Mouse (Mus musculus) intestine, embryonic 14.5 days (tissue): ENCODE results near the gene Spc25. TPM values are rescaled to one million over a fixed set of nuclear protein-coding genes. Genes with fewer than 3 reads are reported as not detected.
A peak's percentile ranks its signal among the peaks of the same experiment; 100 is the strongest.

ENCODE experiments used
- ATAC-seq: fragments of 200-750 bp; cut with Nextera tagmentation; replicated peaks from 2 replicates; pipeline ENCODE4 v1.8.0; 2017; ENCODE audit warnings: low read depth, moderate number of reproducible peaks, moderate TSS enrichment, moderate library complexity; ENCODE audit not compliant: low FRiP score, low TSS enrichment
- DNase-seq: peaks from one replicate; pipeline ENCODE4 v3.0.0-alpha.2; 2018; ENCODE audit warnings: low spot score
- H3K27ac ChIP-seq: fragments of 300-500 bp; sonication (generic); 2 replicates; pipeline ENCODE4 v1.5.1; 2014; ENCODE audit warnings: low read depth, mild to moderate bottlenecking, control low read depth
- H3K27me3 ChIP-seq: fragments of 300-500 bp; sonication (generic); replicated peaks from 2 replicates; pipeline ENCODE4 v1.6.1; 2014; ENCODE audit warnings: low read length, control low read depth; ENCODE audit not compliant: control insufficient read depth, insufficient read depth
- H3K36me3 ChIP-seq: fragments of 300-500 bp; sonication (generic); 2 replicates; pipeline ENCODE4 v1.6.1; 2014; ENCODE audit warnings: low read length, control low read depth; ENCODE audit not compliant: control insufficient read depth, insufficient read depth
- H3K4me1 ChIP-seq: fragments of 300-500 bp; sonication (generic); replicated peaks from 2 replicates; pipeline ENCODE4 v1.6.1; 2014; ENCODE audit warnings: low read length, control low read depth, mixed read lengths; ENCODE audit not compliant: control insufficient read depth, insufficient read depth
- H3K4me2 ChIP-seq: fragments of 300-500 bp; sonication (generic); 2 replicates; pipeline ENCODE4 v1.6.1; 2014; ENCODE audit warnings: low read length
- H3K4me3 ChIP-seq: fragments of 300-500 bp; sonication (generic); 2 replicates; pipeline ENCODE4 v1.5.1; 2014; ENCODE audit warnings: low read depth, low read length, control low read depth, mixed read lengths
- H3K9ac ChIP-seq: fragments of 300-500 bp; sonication (generic); 2 replicates; pipeline ENCODE4 v1.6.1; 2014; ENCODE audit warnings: mild to moderate bottlenecking, low read length
- H3K9me3 ChIP-seq: fragments of 300-500 bp; sonication (generic); 2 replicates; pipeline ENCODE4 v1.6.1; 2016; ENCODE audit warnings: low read length, control low read depth; ENCODE audit not compliant: control insufficient read depth
- WGBS: fragments of 180-500 bp; shearing (Covaris S2); extraction: QIAGEN DNeasy Blood & Tissue Kit; methylation state at CpG from one replicate; pipeline ENCODE4 v1.1.7; 2014; 5-methylcytosine and 5-hydroxymethylcytosine counted together
- polyA plus RNA-seq: library from polyadenylated mRNA; unstranded; fragments of >200 nt; fragmentation: Nextera tagmentation; extraction: Ambion mirVana; gene quantifications from 2 replicates; pipeline ENCODE4 v1.2.1, GENCODE M21; 2014

Gene Spc25
- polyA plus RNA-seq, 1 experiment from 2014 or later, result 144 TPM

DNA sequence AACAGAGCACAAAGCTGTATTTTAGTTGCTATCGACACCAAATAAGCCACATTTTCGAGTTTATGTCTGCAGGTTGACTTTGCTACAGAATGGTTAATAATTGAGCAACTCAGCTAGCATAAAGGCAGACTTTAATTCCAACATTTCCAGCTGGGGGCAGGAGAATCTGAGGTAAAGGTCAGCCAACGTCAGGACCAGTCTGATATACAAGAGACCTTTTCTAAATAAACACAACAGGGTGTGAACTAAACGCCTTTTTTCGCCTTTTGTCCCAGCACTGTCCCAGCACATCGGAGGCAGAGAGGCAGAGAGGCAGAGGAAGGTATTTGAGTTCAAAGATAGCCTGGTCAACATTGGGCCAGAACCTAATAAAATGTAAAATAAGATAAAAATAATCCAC, 809 bp downstream of the Spc25 start:
- ATAC-seq (no peak), DNase-seq (peak; percentile 55)
- H3K36me3 ChIP-seq, result peaks cover 24% of the 10 kb centered on the region

DNA sequence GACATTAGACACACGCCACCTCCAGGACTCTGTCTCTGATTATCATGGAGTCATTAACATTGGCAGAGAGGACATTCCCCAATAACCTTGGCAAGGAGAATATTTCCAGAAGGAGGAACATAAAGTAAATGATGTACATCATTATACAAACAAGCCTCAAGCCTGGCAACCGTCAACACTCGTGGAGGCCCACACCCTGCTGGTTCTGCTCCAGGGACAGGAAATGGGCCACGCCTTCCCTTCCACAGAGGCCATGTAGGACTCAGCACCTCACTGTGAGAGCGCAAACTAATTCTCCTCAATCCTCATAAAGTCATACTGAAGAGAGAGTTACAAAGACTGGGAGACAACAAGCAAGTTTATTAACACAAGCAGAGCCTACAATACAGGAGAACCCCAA, 12.4 kb downstream of the Spc25 start:
- Histone ChIP-seq H3K9ac (no peak overlapping the region), H3K27me3 (no peaks in the 10 kb centered on the region), H3K27ac (no peak overlapping the region), H3K4me3 (no peak overlapping the region), H3K9me3 (no peaks in the 10 kb centered on the region), H3K4me1 (no peaks in the 10 kb centered on the region), H3K36me3 (peaks cover 70% of the 10 kb centered on the region), H3K4me2 (no peak overlapping the region)
- ATAC-seq (no peak), DNase-seq (no peak)
- 72% methylated on average over 5 of the region's 5 CpGs for WGBS

More for the DNA sequence above, 809 bp downstream of the Spc25 start:
- H3K4me2 ChIP-seq, result peak overlapping the region; percentile 64
- peak overlapping the region; percentile 88 for H3K4me3 ChIP-seq
- WGBS, result 8% methylated on average over 6 of the region's 6 CpGs
- H3K9ac ChIP-seq, result peak overlapping the region; percentile 83
- H3K27me3 ChIP-seq, result no peaks in the 10 kb centered on the region
- H3K27ac ChIP-seq, result no peak overlapping the region; the same call in 1 of the 2 replicates
- peaks cover 10% of the 10 kb centered on the region for H3K4me1 ChIP-seq
- no peaks in the 10 kb centered on the region for H3K9me3 ChIP-seq

DNA sequence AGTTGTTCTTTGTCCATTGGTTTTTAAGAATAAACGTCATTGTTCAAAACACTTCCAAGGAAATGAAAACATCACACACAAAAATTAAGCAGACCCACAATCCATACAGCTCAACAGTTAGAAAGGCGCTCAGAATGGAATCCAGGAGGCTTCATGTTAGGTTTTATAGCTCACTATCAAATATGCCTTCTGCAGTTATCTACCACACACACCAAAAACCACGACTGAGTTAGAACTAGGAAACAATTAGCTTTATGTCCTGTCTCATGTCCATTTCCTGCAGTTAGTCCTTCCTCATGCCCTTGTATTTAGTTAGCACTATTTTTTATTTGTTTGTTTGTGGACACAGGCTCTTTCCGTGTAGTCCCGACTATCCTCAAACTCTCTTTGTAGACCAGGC, 14.9 kb downstream of the Spc25 start:
- H3K4me1 ChIP-seq, result no peaks in the 10 kb centered on the region
- no peak for ATAC-seq
- H3K9me3 ChIP-seq, result no peaks in the 10 kb centered on the region
- H3K27me3 ChIP-seq, result no peaks in the 10 kb centered on the region
- no peak for DNase-seq
- 79% methylated on average over 5 of the region's 5 CpGs for WGBS
- no peak overlapping the region for H3K27ac ChIP-seq
- H3K36me3 ChIP-seq, result peaks cover 49% of the 10 kb centered on the region
- no peak overlapping the region for H3K9ac ChIP-seq
- no peak overlapping the region for H3K4me3 ChIP-seq
- no peak overlapping the region for H3K4me2 ChIP-seq

DNA sequence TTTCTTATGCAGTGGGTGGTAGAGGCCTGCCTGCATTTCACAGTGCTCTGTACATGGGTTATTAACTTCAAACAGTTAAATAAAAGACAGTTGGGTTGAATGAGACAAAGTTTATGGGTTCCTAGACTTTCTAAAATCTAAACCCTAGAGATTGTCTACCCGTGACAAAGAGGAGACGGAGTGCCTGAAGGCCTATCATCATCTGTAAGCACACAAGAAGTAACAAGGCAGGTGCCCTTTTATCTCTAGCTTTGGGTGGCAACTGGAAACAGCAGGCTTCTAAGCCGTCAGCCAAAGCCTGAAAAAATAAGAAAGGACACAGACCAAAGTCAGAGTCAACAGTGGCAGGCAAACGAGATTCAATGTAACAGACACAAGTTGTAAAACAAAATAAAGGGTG, 16.8 kb downstream of the Spc25 start:
- Histone ChIP-seq H3K27me3 (no peaks in the 10 kb centered on the region), H3K27ac (no peak overlapping the region), H3K4me3 (no peak overlapping the region), H3K4me2 (no peak overlapping the region), H3K9me3 (no peaks in the 10 kb centered on the region), H3K36me3 (peaks cover 31% of the 10 kb centered on the region), H3K4me1 (no peaks in the 10 kb centered on the region), H3K9ac (no peak overlapping the region)
- ATAC-seq, result no peak
- no peak for DNase-seq
- WGBS, result 71% methylated on average over 4 of the region's 4 CpGs

DNA sequence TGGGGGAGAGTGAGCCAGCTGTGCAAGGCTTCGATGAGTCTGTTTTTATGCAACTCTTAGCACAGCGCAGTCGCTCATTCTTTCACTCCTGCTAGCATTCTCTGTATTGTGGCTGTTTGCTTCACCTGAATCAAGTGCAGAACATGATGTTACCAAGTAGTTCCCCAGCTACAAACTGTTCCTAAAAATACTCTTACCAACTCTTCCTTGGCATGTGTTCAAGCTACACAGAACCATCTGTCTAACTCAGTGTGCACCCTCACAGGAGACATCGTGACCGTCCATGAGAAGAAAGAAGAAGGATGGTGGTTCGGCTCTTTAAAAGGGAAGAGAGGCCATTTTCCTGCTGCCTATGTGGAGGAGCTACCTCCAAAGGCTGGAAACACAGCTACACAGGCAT, 17.3 kb downstream of the Spc25 start:
- peaks cover 26% of the 10 kb centered on the region for H3K36me3 ChIP-seq
- H3K9ac ChIP-seq, result no peak overlapping the region
- H3K4me3 ChIP-seq, result no peak overlapping the region
- DNase-seq, result no peak
- no peak overlapping the region for H3K4me2 ChIP-seq
- no peaks in the 10 kb centered on the region for H3K4me1 ChIP-seq
- no peaks in the 10 kb centered on the region for H3K27me3 ChIP-seq
- WGBS, result 82% methylated on average over 6 of the region's 6 CpGs
- no peak overlapping the region for H3K27ac ChIP-seq
- H3K9me3 ChIP-seq, result no peaks in the 10 kb centered on the region
- ATAC-seq, result no peak

DNA sequence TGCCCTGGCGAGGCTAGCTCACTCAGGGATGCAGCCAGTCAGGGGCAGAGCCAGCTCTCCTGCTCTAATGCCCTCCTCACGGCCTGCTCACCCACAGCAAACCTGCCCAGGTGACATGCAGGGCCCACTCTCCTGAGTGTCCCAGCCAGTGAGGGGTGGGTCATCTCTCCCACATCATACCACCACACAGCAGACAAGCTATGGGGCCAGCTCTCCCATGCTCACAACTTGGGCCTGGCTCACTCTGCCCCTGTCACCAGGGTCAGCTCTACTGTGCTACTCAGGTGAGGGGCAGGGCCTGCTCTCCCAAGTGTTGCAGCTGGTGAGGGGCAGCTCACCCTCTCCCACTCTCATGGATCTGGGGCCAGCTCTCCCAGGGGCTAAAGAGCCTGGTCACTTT, 18.0 kb downstream of the Spc25 start:
- H3K4me1 ChIP-seq, result no peaks in the 10 kb centered on the region
- no peak for DNase-seq
- no peak overlapping the region for H3K27ac ChIP-seq
- H3K4me3 ChIP-seq, result no peak overlapping the region
- H3K36me3 ChIP-seq, result peaks cover 19% of the 10 kb centered on the region; the same call in 1 of the 2 replicates
- WGBS, result 95% methylated on average over 2 of the region's 2 CpGs
- H3K9me3 ChIP-seq, result no peaks in the 10 kb centered on the region
- H3K9ac ChIP-seq, result no peak overlapping the region
- no peak for ATAC-seq
- no peaks in the 10 kb centered on the region for H3K27me3 ChIP-seq
- no peak overlapping the region for H3K4me2 ChIP-seq

DNA sequence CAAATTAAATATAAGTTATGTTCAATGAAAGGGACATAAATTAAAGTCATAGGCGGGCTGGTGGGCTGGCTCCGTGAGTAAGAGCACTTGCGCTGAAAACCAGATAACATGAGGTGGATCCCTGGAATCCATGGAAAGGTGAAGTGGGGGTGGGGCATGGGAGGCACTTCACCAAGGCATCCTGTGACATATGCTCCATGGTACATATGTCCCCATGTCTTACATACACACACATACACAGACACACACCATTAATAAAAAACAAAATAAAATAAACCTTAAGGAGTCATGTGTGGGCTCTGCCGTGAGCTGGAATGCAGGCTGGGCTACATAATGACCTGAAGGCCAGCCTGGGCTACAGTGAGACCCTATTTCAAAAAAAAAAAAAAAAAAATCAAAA, 26.3 kb downstream of the Spc25 start:
- 80% methylated on average over 4 of the region's 4 CpGs for WGBS
- H3K27ac ChIP-seq, result no peak overlapping the region
- no peak overlapping the region for H3K9ac ChIP-seq
- no peaks in the 10 kb centered on the region for H3K4me1 ChIP-seq
- no peak overlapping the region for H3K4me3 ChIP-seq
- H3K36me3 ChIP-seq, result no peaks in the 10 kb centered on the region
- no peaks in the 10 kb centered on the region for H3K9me3 ChIP-seq
- no peak overlapping the region for H3K4me2 ChIP-seq
- DNase-seq, result no peak
- no peak for ATAC-seq
- H3K27me3 ChIP-seq, result no peaks in the 10 kb centered on the region

DNA sequence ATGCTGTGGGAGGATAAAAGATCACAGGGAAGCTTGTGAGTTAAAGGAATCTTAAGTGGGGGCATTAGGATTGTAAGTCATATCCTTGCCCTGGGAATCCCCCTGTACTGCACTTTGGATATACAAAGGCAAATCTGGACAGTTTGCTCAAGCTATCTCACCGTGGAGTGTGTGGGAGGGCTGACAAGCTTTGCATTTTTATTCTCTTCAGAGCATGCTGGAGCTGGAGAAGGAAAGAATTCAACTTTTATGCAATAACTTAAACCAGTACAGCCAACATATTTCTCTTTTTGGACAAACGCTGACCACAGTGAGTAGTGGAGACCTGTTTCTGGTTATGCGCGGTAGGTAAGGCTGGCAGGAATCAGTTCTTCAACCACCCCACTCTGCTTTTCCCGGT, 30.7 kb downstream of the Spc25 start:
- no peaks in the 10 kb centered on the region for H3K9me3 ChIP-seq

DNA sequence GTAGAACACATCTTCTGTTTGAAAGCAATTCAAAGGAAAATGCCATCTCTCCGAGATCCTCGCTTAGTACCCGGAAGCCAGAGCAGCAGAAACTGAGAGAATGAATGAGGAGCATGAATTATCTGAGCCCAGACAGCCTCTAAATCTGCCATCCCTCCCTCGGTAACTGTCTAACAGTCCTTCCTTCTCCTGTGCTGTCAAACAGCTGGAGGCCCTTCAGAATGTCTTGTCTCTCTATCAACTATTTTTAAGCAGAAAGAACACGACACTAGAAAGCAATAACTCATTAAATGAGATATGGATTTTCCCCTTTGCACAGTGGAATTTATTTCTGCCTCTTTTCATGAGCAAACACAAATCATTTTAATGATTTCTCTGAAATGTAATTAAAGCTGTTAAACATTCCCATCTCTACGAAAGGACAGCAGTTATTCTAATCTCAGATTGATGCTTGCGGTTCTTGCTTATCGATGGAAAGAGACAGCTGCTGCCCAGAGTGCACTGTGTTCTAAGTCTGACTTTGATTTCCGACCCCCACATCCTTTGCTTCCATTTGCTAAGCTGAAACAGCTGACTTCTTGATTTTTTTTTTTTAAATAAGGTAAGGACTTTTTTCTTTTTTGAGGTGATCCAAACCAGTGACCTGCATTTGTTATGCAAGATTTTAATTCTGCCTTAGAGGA, 35.5 kb downstream of the Spc25 start:
- DNase-seq, result no peak
- Histone ChIP-seq H3K4me1 (no peaks in the 10 kb centered on the region), H3K27ac (no peak overlapping the region), H3K9ac (no peak overlapping the region), H3K4me2 (no peak overlapping the region), H3K4me3 (no peak overlapping the region), H3K9me3 (no peaks in the 10 kb centered on the region), H3K36me3 (no peaks in the 10 kb centered on the region), H3K27me3 (no peaks in the 10 kb centered on the region)
- ATAC-seq, result no peak
- WGBS, result 50% methylated on average over 9 of the region's 9 CpGs

More for the DNA sequence above, 30.7 kb downstream of the Spc25 start:
- Histone ChIP-seq H3K27me3 (no peaks in the 10 kb centered on the region), H3K4me1 (no peaks in the 10 kb centered on the region), H3K36me3 (no peaks in the 10 kb centered on the region), H3K9ac (no peak overlapping the region), H3K4me3 (no peak overlapping the region), H3K27ac (no peak overlapping the region), H3K4me2 (no peak overlapping the region)
- 57% methylated on average over 5 of the region's 5 CpGs for WGBS
- DNase-seq, result no peak
- ATAC-seq, result no peak
